Mouse (Mus musculus): ENCODE measurements around the gene Yipf1.

DNA sequence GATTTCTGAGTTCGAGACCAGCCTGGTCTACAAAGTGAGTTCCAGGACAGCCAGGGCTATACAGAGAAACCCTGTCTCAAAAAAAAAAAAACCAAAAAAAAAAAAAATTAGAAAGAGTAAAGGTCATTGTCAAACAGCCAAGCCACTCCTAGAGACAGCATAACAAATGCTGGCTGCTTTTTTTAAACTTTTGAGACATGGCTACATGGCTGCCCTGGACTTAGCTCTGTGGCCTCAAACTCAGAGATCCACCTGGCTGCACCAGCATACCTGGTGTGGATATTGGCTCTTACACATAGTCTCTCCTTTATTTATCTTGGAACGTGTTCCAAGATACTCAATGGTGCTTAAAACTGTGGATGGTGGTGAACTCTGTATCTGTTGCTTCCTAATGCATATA lies 74.1 kb downstream of the Yipf1 start:
- TF ChIP-seq CTCF (IDR thresholded peaks at IDR 0.05; ENCODE audit: low read depth): no peak
- TF ChIP-seq EP300 (IDR thresholded peaks at IDR 0.05; ENCODE audit: low read depth): no peak

All from liver, postnatal 0 days (tissue).